Mouse (Mus musculus): ENCODE measurements around the gene Bcl6. TPM values are rescaled to one million over a fixed set of nuclear protein-coding genes. Genes with fewer than 3 reads are reported as not detected.

The Bcl6 gene
- polyA plus RNA-seq, 1 experiment from 2014 or later, result 1.5 TPM

DNA sequence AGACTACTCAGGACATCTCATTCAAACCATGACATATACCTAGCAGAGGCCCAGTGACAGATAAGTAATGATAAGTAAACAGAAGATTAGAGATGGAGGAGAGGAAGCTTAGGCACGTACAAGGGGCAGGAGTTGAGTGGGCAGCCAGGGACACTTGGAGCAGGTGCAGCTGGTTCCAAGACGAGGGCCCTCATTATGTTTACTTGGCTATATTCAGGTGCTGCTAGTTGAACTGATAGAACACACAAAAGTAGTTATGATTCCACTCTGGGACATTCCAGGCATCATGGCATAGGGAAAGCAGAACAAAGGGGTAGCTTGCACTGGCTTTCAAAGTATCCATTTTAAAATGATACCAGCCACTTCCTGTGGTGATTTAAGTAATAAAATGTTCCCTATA, 54.3 kb downstream of the Bcl6 start:
- Histone ChIP-seq H3K4me3 (ENCODE audit: low read depth, low read length) (no peak overlapping the region), H3K36me3 (ENCODE audit: control insufficient read depth, insufficient read depth, low read length) (no peaks in the 10 kb centered on the region), H3K4me2 (replicated peaks; ENCODE audit: low read depth, low read length) (no peak overlapping the region), H3K27ac (ENCODE audit: low read length) (no peak overlapping the region), H3K9me3 (ENCODE audit: control insufficient read depth, low read depth, low read length) (no peaks in the 10 kb centered on the region), H3K4me1 (ENCODE audit: control insufficient read depth, insufficient read depth, low read length) (no peaks in the 10 kb centered on the region), H3K27me3 (ENCODE audit: control insufficient read depth, insufficient read depth, low read length) (no peaks in the 10 kb centered on the region), H3K9ac (replicated peaks; ENCODE audit: low read depth, low read length) (no peak overlapping the region)
- WGBS, result 32% methylated on average over 2 of the region's 2 CpGs
- ATAC-seq (ENCODE audit: insufficient number of reproducible peaks, insufficient read depth, low FRiP score, low read depth), result no peak

DNA sequence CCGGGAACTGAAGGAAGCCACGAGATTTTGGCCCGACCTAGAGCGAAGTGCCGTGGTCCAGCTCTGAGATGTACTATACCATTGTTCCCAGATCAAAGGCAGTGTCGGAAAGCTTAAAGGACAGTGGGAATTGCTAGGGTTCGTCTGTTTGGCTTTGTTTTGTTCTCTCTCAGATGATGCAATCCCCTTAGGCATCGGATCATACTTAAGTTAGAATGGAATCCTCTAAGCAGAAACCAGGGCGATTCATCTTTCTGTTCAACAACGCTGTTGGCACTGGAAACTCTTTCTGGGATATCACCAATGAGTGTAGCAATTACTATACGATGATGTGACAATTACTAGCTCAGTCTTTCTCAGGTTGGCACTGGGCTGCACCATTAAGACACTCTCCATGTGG, 56.4 kb downstream of the Bcl6 start, which contains the start of gene Rtp2:
Rtp2 (minus strand) TSS at position 101 of the 400 bp plus-strand sequence.
- H3K9ac ChIP-seq (replicated peaks; ENCODE audit: low read depth, low read length), result no peak within 1 kb of the TSS
- H3K4me3 ChIP-seq (ENCODE audit: low read depth, low read length), result no peak within 1 kb of the TSS
- H3K27ac ChIP-seq (ENCODE audit: low read length), result no peak within 1 kb of the TSS
- ATAC-seq (ENCODE audit: insufficient number of reproducible peaks, insufficient read depth, low FRiP score, low read depth), result no peak
- H3K4me2 ChIP-seq (replicated peaks; ENCODE audit: low read depth, low read length), result no peak within 1 kb of the TSS
- no peaks in the 10 kb centered on the region for H3K4me1 ChIP-seq (ENCODE audit: control insufficient read depth, insufficient read depth, low read length)
- no peaks in the 10 kb centered on the region for H3K9me3 ChIP-seq (ENCODE audit: control insufficient read depth, low read depth, low read length)
- H3K36me3 ChIP-seq (ENCODE audit: control insufficient read depth, insufficient read depth, low read length), result no peaks in the 10 kb centered on the region
- 83% methylated on average over 11 of the region's 11 CpGs for WGBS
- no peaks in the 10 kb centered on the region for H3K27me3 ChIP-seq (ENCODE audit: control insufficient read depth, insufficient read depth, low read length)

DNA sequence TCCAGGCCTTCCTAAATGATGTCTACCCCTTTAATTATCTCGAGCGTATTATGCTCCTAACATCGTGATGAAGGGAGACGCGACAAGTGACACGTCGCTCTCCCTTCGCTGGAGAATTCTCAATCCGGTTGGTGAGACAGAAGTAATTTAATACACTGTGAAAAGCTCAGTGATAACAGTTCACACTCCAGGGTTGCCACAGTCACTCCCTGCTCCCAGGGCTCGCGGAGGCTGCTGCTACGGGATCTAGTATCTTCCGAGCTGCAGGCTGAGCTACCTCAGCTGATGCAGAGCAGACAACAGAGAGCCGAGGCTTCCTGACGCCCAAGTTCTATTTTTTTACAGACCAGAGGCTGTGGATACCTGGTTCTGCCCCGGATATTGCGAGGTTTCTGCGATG, 57.4 kb downstream of the Bcl6 start:
- 66% methylated on average over 18 of the region's 18 CpGs for WGBS
- no peak for ATAC-seq (ENCODE audit: insufficient number of reproducible peaks, insufficient read depth, low FRiP score, low read depth)
- no peaks in the 10 kb centered on the region for H3K9me3 ChIP-seq (ENCODE audit: control insufficient read depth, low read depth, low read length)
- no peaks in the 10 kb centered on the region for H3K27me3 ChIP-seq (ENCODE audit: control insufficient read depth, insufficient read depth, low read length)
- no peak overlapping the region for H3K4me2 ChIP-seq (replicated peaks; ENCODE audit: low read depth, low read length)
- H3K27ac ChIP-seq (ENCODE audit: low read length), result no peak overlapping the region
- H3K36me3 ChIP-seq (ENCODE audit: control insufficient read depth, insufficient read depth, low read length), result no peaks in the 10 kb centered on the region
- no peak overlapping the region for H3K4me3 ChIP-seq (ENCODE audit: low read depth, low read length)
- no peaks in the 10 kb centered on the region for H3K4me1 ChIP-seq (ENCODE audit: control insufficient read depth, insufficient read depth, low read length)
- H3K9ac ChIP-seq (replicated peaks; ENCODE audit: low read depth, low read length), result no peak overlapping the region

DNA sequence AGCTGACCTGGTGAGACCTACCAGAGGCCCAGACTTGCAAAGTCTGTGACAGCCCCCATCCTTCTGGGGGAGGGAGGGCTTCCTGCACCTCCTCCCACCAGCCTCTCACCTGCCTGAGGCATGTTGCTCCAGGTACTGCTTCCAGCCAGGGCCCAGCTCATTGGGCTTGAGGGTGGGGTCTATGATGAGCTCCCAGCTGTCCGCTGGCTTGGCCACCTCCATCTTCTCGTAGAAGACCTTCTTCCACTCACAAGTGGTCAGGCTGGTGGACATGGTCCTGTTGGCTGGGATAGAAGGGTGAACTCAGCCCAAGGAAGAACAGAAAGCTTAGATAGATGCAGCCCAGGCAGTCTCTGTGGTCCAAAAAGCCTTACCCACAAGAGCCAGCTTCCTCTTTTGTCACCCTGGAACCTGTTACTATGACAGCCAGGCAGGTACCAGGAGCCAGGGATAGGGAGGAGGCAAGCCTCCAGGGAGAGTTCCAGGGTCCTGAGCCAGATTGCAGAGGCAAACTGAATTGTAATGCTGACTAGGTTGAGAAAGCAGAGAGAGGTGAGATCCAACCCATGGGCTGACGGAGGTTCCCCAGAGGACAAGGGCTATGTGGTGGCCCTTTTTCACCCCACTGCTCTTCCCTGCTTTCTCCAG, 58.1 kb downstream of the Bcl6 start:
- no peaks in the 10 kb centered on the region for H3K4me1 ChIP-seq (ENCODE audit: control insufficient read depth, insufficient read depth, low read length)
- ATAC-seq (ENCODE audit: insufficient number of reproducible peaks, insufficient read depth, low FRiP score, low read depth), result no peak
- no peaks in the 10 kb centered on the region for H3K36me3 ChIP-seq (ENCODE audit: control insufficient read depth, insufficient read depth, low read length)
- WGBS, result 79% methylated on average over 3 of the region's 3 CpGs
- H3K9ac ChIP-seq (replicated peaks; ENCODE audit: low read depth, low read length), result no peak overlapping the region
- H3K4me2 ChIP-seq (replicated peaks; ENCODE audit: low read depth, low read length), result no peak overlapping the region
- no peaks in the 10 kb centered on the region for H3K27me3 ChIP-seq (ENCODE audit: control insufficient read depth, insufficient read depth, low read length)
- H3K4me3 ChIP-seq (ENCODE audit: low read depth, low read length), result no peak overlapping the region
- no peaks in the 10 kb centered on the region for H3K9me3 ChIP-seq (ENCODE audit: control insufficient read depth, low read depth, low read length)
- H3K27ac ChIP-seq (ENCODE audit: low read length), result no peak overlapping the region

DNA sequence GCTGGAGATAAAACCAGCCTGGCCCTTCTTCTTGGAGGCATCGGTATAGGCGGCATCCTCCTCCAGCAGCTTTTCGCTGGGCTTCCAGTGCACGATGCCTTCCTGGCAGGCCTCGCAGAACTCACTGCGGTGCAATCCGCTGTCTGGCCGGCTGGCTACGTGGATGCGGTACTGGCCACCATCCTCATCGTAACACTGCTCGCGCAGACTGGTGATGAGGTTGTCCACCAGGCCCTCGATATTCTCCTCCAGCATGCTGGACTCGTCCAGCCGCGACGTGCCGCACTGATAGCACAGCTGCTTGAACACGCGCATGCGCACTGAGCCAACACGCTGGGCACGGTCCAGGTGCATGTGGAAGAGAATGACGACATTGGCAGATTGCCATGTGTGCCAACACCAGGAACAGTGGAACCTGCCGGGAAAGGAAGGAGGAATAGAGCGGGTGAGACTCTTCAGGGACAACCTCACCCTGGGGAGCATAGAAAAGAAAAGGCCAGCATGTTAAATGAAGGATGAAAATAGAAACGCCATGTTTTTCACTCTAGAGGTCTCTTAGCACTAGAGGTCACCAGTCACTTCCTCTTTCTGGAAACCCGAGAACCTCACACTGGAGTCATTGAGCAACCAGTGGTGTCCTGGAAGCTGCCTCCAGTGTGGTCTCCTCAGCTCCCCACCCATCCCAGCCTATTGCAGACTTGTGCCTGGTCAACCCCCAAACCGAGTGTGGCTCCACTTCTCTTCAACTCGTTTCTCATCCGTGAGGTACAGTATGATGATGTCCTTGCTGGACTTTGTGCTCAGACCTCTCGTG, 61.1 kb downstream of the Bcl6 start:
- Histone ChIP-seq H3K4me3 (ENCODE audit: low read depth, low read length) (no peak overlapping the region), H3K27me3 (ENCODE audit: control insufficient read depth, insufficient read depth, low read length) (no peaks in the 10 kb centered on the region), H3K9ac (replicated peaks; ENCODE audit: low read depth, low read length) (no peak overlapping the region), H3K9me3 (ENCODE audit: control insufficient read depth, low read depth, low read length) (no peaks in the 10 kb centered on the region), H3K4me1 (ENCODE audit: control insufficient read depth, insufficient read depth, low read length) (no peaks in the 10 kb centered on the region), H3K36me3 (ENCODE audit: control insufficient read depth, insufficient read depth, low read length) (no peaks in the 10 kb centered on the region), H3K4me2 (replicated peaks; ENCODE audit: low read depth, low read length) (no peak overlapping the region), H3K27ac (ENCODE audit: low read length) (no peak overlapping the region)
- no peak for ATAC-seq (ENCODE audit: insufficient number of reproducible peaks, insufficient read depth, low FRiP score, low read depth)
- 91% methylated on average over 33 of the region's 33 CpGs for WGBS

DNA sequence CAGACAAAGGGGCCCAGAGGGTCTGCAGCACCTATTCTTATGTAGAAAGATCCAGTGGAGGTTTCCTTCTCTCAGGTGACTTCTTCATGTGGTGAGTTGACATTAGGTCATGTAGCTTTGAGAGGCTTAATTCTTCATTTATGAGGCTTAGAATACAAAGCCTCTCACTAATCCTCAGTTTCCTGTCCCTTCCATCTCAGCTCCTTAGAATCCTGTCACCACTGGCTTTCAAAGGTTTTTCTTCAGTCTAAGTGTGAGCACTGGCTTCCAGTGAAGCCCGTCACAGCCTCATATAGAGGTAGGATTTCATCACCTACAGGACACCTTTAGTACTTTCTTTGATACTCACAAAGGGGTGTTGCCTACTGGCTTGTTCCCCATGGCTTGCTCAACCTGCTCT, 65.7 kb downstream of the Bcl6 start:
- Histone ChIP-seq H3K9me3 (ENCODE audit: control insufficient read depth, low read depth, low read length) (no peaks in the 10 kb centered on the region), H3K36me3 (ENCODE audit: control insufficient read depth, insufficient read depth, low read length) (no peaks in the 10 kb centered on the region), H3K4me2 (replicated peaks; ENCODE audit: low read depth, low read length) (no peak overlapping the region), H3K4me1 (ENCODE audit: control insufficient read depth, insufficient read depth, low read length) (no peaks in the 10 kb centered on the region), H3K9ac (replicated peaks; ENCODE audit: low read depth, low read length) (no peak overlapping the region), H3K27ac (ENCODE audit: low read length) (no peak overlapping the region), H3K4me3 (ENCODE audit: low read depth, low read length) (no peak overlapping the region), H3K27me3 (ENCODE audit: control insufficient read depth, insufficient read depth, low read length) (no peaks in the 10 kb centered on the region)
- ATAC-seq (ENCODE audit: insufficient number of reproducible peaks, insufficient read depth, low FRiP score, low read depth), result no peak
- 91% methylated on average over 1 of the region's 1 CpGs for WGBS

DNA sequence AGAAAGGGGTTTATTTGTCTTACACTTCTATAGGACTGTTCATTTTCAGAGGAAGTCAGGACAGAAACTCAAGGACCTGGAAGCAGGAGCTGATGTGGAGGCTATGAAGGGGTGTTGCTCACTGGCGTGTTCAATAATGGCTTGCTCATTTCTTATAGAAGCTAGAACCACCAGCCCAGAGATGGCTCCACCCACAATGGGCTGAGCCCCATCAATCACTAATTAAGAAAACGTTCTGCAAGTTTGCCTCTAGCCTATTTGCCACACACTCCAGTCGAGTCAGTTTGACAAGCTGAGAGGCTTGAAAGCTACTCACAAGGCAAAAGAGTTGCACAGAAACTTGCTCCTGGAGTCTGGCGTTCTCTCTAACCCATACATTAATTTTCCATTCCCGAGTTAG, 67.0 kb downstream of the Bcl6 start:
- H3K27ac ChIP-seq (ENCODE audit: low read length), result no peak overlapping the region
- no peak overlapping the region for H3K9ac ChIP-seq (replicated peaks; ENCODE audit: low read depth, low read length)
- H3K27me3 ChIP-seq (ENCODE audit: control insufficient read depth, insufficient read depth, low read length), result no peaks in the 10 kb centered on the region
- no peaks in the 10 kb centered on the region for H3K36me3 ChIP-seq (ENCODE audit: control insufficient read depth, insufficient read depth, low read length)
- no peak for ATAC-seq (ENCODE audit: insufficient number of reproducible peaks, insufficient read depth, low FRiP score, low read depth)
- H3K9me3 ChIP-seq (ENCODE audit: control insufficient read depth, low read depth, low read length), result no peaks in the 10 kb centered on the region
- no peak overlapping the region for H3K4me2 ChIP-seq (replicated peaks; ENCODE audit: low read depth, low read length)
- H3K4me1 ChIP-seq (ENCODE audit: control insufficient read depth, insufficient read depth, low read length), result no peaks in the 10 kb centered on the region
- 66% methylated on average over 5 of the region's 5 CpGs for WGBS
- H3K4me3 ChIP-seq (ENCODE audit: low read depth, low read length), result no peak overlapping the region

DNA sequence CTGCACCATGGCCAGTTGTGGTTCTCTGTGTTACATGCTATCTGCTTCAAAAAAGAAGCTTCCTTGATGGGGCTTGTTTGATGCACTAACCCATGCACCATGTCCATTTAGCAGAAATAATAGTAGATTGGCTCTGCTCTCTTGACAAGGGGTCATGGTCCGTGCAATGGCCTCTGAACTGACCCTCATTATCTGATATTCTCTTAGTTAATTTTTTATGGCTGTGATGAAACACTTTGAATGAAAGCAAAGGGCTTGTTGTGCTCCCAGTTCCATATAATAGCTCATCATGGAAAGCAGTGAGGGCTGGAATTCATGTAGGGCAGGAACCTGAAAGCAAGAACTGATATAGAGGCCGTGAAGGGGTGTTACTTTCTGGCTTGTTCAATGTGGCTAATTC, 69.2 kb downstream of the Bcl6 start:
- no peaks in the 10 kb centered on the region for H3K36me3 ChIP-seq (ENCODE audit: control insufficient read depth, insufficient read depth, low read length)
- no peak overlapping the region for H3K9ac ChIP-seq (replicated peaks; ENCODE audit: low read depth, low read length)
- no peak overlapping the region for H3K4me2 ChIP-seq (replicated peaks; ENCODE audit: low read depth, low read length)
- no peaks in the 10 kb centered on the region for H3K27me3 ChIP-seq (ENCODE audit: control insufficient read depth, insufficient read depth, low read length)
- H3K4me3 ChIP-seq (ENCODE audit: low read depth, low read length), result no peak overlapping the region
- H3K27ac ChIP-seq (ENCODE audit: low read length), result no peak overlapping the region
- H3K4me1 ChIP-seq (ENCODE audit: control insufficient read depth, insufficient read depth, low read length), result no peaks in the 10 kb centered on the region
- H3K9me3 ChIP-seq (ENCODE audit: control insufficient read depth, low read depth, low read length), result no peaks in the 10 kb centered on the region
- 77% methylated on average over 2 of the region's 2 CpGs for WGBS
- no peak for ATAC-seq (ENCODE audit: insufficient number of reproducible peaks, insufficient read depth, low FRiP score, low read depth)
